Mouse (Mus musculus) embryonic fibroblast, embryonic 13.5 days (primary cell): ENCODE measurements around the gene Fam118a.

Experiments
- CTCF ChIP-seq: IDR thresholded peaks from 2 replicates; pipeline ENCODE4 v1.5.1; 2011; ENCODE audit warnings: mild to moderate bottlenecking, control low read depth, low read length, moderate library complexity, borderline replicate concordance; ENCODE audit not compliant: insufficient read depth
- POLR2A ChIP-seq: IDR thresholded peaks from 2 replicates; pipeline ENCODE4 v1.6.1; 2011; ENCODE audit warnings: low read depth, mild to moderate bottlenecking, control low read depth, low read length, moderate library complexity

- TF ChIP-seq CTCF (no peak), POLR2A (peak; percentile 88)
Measured at GRCm38 (mm10) chr15:85036566-85037342, 8.0 kb downstream of the Fam118a start.
